Mouse (Mus musculus) regulatory T cell (primary cell): ENCODE measurements around the gene Btaf1.

ENCODE experiments used
- in situ Hi-C: fragments of 300-600 bp; cut with MboI, MseI; formaldehyde crosslinking; loops from one replicate; pipeline ENCODE4 v1.15.1; 2025; ENCODE audit warnings: high pct_unique_total_duplicates

Gene Btaf1

GRCm38 (mm10) chr19:36922015-36922414 is 3.9 kb upstream of the Btaf1 start:
- in situ Hi-C loops = loop anchor here (10.0 kb wide), 2 partner anchors 447 to 567 kb away; no protein-coding TSS in a partner anchor

DNA sequence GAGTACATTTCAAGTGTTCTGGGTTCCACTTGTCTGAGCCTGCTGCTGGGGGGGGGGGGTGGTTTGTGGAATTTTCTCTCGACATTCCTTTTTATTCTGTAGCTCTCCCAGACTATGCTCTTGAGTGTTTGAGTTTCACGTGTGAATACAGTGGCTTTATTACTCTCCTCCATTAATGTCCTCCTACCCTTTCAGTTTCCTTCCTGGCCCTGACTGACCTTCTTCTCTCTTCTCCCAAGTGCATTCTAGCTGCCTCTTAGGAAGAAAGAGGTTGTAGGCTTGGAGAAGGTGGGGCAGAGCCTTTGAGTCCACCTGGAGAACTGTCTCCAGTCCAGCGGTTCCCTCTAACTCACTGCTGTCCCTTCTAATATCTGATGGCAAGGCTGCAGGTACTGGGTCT is 2.9 kb upstream of the Btaf1 start:
- in situ Hi-C loops = loop anchor here (10.0 kb wide), 2 partner anchors 448 to 568 kb away; no protein-coding TSS in a partner anchor

- in situ Hi-C loops = loop anchor here (10.0 kb wide), 2 partner anchors 452 to 572 kb away; no protein-coding TSS in a partner anchor
Measured at GRCm38 (mm10) chr19:36926553-36927236, 816 bp downstream of the Btaf1 start.

GRCm38 (mm10) chr19:36927800-36928361 is 2.0 kb downstream of the Btaf1 start:
- in situ Hi-C loops = loop anchor here (10.0 kb wide), 2 partner anchors 453 to 573 kb away; no protein-coding TSS in a partner anchor

- in situ Hi-C loops = loop anchor here (10.0 kb wide), 2 partner anchors 455 to 575 kb away; no protein-coding TSS in a partner anchor
Measured at GRCm38 (mm10) chr19:36929816-36930215, 3.9 kb downstream of the Btaf1 start.

- in situ Hi-C loops = no loop called here
Measured at GRCm38 (mm10) chr19:36932097-36932496, 6.2 kb downstream of the Btaf1 start.

DNA sequence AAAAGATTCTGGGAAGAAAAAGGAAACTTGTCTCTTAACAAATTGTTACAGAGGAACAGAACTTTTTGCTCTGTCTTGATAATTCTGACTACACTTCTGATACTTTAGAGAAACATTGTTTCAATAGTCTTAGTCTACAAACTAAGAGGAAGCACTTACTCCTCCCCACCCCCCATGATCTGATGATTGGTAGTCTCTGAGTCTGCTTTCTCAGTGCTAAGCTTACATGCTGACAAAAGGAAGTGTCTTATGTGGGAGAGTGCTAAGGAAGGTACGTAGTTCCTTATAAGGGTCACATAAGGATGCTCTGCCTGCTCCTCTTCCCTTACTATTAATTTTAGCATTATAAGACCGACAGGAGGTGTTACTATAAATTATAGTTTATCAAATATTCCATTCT is 6.7 kb downstream of the Btaf1 start:
- in situ Hi-C loops = no loop called here

DNA sequence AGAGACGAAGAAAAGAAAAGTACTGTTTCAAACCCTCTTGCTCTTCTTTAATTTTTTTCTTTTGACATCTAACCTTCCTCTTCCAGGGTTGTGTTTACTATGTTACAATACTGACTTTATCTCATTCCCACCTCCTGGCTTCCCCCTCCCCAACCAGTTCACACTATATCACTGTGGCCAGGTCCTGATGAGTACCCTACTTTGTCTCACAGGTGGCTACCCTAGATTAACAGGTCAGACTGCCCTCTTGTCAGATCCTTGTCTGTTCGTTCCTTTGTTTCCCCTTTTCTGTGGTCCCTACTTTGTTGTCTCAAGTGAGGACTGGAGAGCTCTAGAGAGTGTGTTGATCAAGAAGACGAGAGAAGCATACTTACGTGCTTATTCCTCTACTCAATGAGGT is 10.4 kb downstream of the Btaf1 start:
- in situ Hi-C loops = no loop called here

DNA sequence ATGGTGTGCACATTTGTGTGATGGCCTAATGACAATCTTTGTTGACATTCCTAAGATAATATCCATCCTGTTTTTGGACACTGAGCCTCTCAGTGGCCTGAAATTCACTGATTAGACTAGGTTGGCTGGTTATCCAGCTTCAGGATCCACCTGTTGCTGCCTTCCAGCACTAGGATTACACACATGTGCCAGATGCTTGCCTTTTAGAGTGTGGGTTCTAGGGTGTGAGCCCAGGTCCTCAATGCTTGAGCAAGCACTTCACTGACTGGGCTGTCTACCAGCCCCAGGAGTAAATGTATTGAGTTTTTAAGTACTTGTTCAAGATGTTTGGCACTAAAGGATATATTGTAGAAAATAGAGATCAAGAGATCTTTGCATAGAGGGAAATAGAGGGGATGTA is 12.1 kb downstream of the Btaf1 start:
- in situ Hi-C loops = no loop called here

DNA sequence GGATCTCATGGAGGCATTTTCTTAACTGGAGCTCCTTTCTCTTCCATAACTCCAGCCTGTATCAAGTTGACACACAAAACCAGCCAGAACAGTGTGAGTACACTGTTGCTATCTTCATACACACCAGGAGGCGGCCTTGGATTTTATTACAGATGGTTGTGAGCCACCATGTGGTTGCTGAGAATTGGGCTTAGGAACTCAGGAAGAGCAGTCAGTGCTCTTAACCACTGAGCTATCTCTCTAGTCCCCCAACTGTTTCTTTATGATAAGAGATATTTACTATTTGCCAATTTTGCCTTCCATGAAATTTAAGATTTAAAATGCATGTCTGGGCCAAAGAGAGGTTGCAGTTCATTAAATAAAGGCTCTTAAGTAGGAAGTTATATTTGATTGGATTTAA is 14.2 kb downstream of the Btaf1 start:
- in situ Hi-C loops = no loop called here

- in situ Hi-C loops = no loop called here
Measured at GRCm38 (mm10) chr19:36953637-36954206, 27.8 kb downstream of the Btaf1 start.

GRCm38 (mm10) chr19:36958331-36958730 is 32.5 kb downstream of the Btaf1 start:
- in situ Hi-C loops = no loop called here

DNA sequence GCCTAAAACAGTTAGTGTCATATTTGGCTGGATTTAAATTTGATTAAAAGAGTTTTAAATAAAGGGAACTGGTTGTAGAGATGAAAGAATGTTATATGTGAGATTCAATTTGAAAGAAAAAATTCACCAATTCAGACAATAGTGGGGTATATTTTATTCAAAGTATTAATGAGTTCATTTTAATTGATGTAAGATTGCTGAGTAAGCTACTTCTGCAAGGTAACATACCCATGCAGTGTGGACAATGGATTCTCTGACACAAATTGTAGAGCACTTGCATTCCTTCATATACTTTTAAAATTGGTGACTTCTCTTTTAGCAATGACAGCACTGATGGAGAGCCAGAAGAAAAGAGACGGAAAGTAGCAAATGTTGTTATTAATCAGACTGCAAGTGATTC is 35.4 kb downstream of the Btaf1 start:
- in situ Hi-C loops = loop anchor here (10.0 kb wide), 1 partner anchor 2003 kb away; no protein-coding TSS in a partner anchor

- in situ Hi-C loops = loop anchor here (10.0 kb wide), 1 partner anchor 2002 kb away; no protein-coding TSS in a partner anchor
Measured at GRCm38 (mm10) chr19:36962544-36963260, 36.8 kb downstream of the Btaf1 start.

GRCm38 (mm10) chr19:37004557-37004956 is 78.7 kb downstream of the Btaf1 start:
- in situ Hi-C loops = no loop called here

DNA sequence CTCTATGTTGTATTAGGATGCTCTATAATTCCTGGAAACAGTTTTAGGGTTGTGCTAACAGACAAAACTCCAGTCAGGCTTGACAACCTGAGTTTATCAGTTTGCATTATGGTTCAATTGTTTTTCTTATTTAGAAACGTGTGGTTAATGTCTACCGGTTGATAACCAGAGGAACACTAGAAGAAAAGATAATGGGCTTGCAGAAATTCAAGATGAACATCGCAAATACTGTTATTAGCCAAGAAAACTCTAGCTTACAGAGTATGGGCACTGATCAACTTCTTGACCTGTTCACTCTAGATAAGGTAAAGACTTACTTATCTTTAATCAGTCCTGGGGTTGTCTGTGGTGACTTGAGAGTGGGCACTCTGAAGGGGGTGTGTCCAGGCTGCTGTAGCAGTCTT is 84.0 kb downstream of the Btaf1 start:
- in situ Hi-C loops = no loop called here

DNA sequence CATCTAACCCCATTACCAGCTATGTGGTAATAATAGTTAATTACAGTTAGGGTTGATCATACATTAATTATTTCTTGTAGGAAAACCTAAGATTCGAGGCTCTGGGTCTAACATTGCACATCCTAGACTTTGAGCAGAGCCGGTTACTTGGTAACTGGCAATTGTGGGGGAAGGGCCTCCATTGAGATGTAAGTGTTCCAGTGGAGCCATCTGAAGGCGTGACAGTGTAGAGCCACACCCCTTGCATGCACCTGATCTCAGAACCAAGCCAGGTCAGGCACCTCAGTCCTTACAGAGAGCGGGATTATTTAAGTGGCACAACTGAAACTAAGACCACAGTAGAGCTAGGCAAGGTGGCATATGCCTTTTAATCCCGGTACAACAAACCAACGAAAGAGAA is 87.6 kb downstream of the Btaf1 start:
- in situ Hi-C loops = no loop called here

DNA sequence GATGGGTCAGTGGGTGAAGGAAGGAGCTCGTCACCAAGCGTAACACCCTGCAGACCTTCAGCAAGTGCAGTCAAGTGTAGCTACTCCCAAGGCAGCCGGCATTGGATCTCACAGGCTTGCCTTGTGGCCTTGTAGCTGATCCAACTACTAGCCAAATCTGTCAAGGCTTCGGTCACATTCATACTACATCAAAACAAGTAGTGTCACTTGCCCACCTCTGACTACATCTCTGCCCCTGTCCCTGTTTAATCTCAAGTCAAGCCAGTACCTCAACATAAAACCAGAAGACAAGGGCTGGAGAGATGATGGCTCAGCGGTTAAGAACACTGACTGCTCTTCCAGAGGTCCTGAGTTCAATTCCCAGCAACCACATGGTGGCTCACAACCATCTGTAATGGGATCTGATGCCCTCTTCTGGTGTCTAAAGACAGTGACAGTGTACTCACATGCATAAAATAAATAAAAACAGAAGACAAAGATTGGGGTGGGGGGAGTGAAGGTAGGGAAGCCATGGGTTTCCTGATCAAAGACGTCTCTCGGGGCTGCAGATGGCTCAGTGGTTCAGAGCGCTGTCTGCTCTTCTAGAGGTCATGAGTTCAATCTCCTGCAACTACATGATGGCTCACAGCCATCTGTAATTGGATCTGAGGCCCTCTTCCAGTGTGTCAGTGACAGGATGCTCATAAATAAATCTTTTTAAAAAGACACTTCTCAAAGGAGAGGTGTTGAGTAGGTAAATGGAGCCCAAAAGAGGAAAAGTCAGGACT is 88.5 kb downstream of the Btaf1 start:
- in situ Hi-C loops = no loop called here

DNA sequence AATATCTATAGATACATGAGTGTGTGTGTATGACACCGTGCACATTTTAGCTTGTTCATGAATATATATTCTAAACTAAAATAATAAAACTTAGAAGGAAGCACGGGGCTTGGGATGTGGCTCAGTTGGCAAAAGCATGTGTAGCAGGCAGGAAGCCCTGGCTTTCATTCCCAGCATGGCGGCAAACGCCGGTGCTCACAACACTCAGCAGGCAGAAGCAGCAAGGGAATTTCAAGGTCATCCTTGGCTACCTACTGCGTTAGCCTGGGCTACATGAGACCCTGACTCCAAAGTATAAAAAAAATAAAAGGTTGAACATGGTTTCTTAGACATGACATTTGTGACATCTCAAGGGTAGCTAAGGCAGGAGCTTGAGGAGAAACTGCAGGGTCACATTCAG is 91.0 kb downstream of the Btaf1 start:
- in situ Hi-C loops = no loop called here

DNA sequence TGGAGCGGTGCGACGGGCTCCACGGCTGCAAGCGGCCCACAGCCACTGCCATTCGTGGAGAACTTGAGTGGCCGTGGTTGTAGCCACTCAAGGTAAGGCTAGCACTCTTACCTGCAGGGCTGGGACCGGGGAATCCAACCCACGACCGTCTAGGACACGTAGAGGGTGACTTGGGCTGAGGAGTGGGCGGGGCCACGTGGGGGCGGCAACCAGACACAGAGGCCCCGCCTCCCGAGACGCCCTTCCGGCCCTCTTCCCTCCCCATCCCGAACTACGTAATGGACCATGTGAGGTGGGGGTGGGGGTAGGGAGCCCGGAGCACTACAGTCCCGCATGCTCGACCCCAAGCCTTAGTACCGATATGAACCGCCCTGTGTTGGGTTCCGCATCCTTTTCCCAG is 92.5 kb downstream of the Btaf1 start:
- in situ Hi-C loops = no loop called here

- in situ Hi-C loops = no loop called here
Measured at GRCm38 (mm10) chr19:37018931-37019330, 93.1 kb downstream of the Btaf1 start.
